Mouse (Mus musculus) megakaryocyte, embryonic 14.5 days (primary cell): ENCODE measurements around the gene Tmem220.

Experiments
- FLI1 ChIP-seq: IDR thresholded peaks from 2 replicates; pipeline ENCODE4 v1.6.1; 2012; ENCODE audit warnings: low read length, inconsistent platforms, mixed read lengths
- GATA1 ChIP-seq: IDR thresholded peaks from 3 replicates; pipeline ENCODE4 v1.6.1; 2012; ENCODE audit warnings: mixed read lengths, low read length, inconsistent platforms, borderline replicate concordance

- no peak for TF ChIP-seq GATA1
- no peak for TF ChIP-seq FLI1
Measured at GRCm38 (mm10) chr11:67034775-67035485, 10.0 kb downstream of the Tmem220 start.
